Mouse (Mus musculus) neural tube, embryonic 15.5 days (tissue): Measurements from ENCODE around the gene Tent4b. TPM values are rescaled to one million over a fixed set of nuclear protein-coding genes. Genes with fewer than 3 reads are reported as not detected.

Experiments
- ATAC-seq: fragments of 200-750 bp; cut with Nextera tagmentation; 2 replicates; pipeline ENCODE4 v1.8.0; 2017; ENCODE audit warnings: mild to moderate bottlenecking, moderate TSS enrichment, moderate library complexity; ENCODE audit not compliant: low FRiP score
- H3K27ac ChIP-seq: fragments of 300-500 bp; sonication (generic); replicated peaks from 2 replicates; pipeline ENCODE4 v1.5.1; 2015; ENCODE audit warnings: mild to moderate bottlenecking, inconsistent platforms
- H3K27me3 ChIP-seq: fragments of 300-500 bp; sonication (generic); replicated peaks from 2 replicates; pipeline ENCODE4 v1.6.1; 2015; ENCODE audit warnings: inconsistent platforms
- H3K36me3 ChIP-seq: fragments of 300-500 bp; sonication (generic); 2 replicates; pipeline ENCODE4 v1.6.1; 2015; ENCODE audit warnings: inconsistent platforms
- H3K4me1 ChIP-seq: fragments of 300-500 bp; sonication (generic); 2 replicates; pipeline ENCODE4 v1.6.1; 2015; ENCODE audit warnings: inconsistent platforms
- H3K4me2 ChIP-seq: fragments of 300-500 bp; sonication (generic); 2 replicates; pipeline ENCODE4 v1.6.1; 2015; ENCODE audit warnings: inconsistent platforms, mild to moderate bottlenecking, moderate library complexity
- H3K4me3 ChIP-seq: fragments of 300-500 bp; sonication (generic); replicated peaks from 2 replicates; pipeline ENCODE4 v1.5.1; 2015; ENCODE audit warnings: mild to moderate bottlenecking, inconsistent platforms
- H3K9ac ChIP-seq: fragments of 300-500 bp; sonication (generic); replicated peaks from 2 replicates; pipeline ENCODE4 v1.6.1; 2015; ENCODE audit warnings: mild to moderate bottlenecking, inconsistent platforms
- H3K9me3 ChIP-seq: fragments of 300-500 bp; sonication (generic); replicated peaks from 2 replicates; pipeline ENCODE4 v1.6.1; 2016; ENCODE audit warnings: inconsistent platforms
- WGBS: fragments of 180-500 bp; shearing (Covaris S2); methylation state at CpG from one replicate; pipeline ENCODE4 v1.1.7; 2015; ENCODE audit warnings: mixed read lengths; 5-methylcytosine and 5-hydroxymethylcytosine counted together
- polyA plus RNA-seq: library from polyadenylated mRNA; unstranded; fragments of >200 nt; fragmentation: Nextera tagmentation; extraction: Ambion mirVana; gene quantifications from 2 replicates; pipeline ENCODE4 v1.2.1, GENCODE M21; 2015

Gene Tent4b
- polyA plus RNA-seq, 1 experiment from 2014 or later: 9.7 TPM

- no peaks in the 10 kb centered on the region for H3K36me3 ChIP-seq
- no peak overlapping the region for H3K9ac ChIP-seq
- H3K9me3 ChIP-seq: no peaks in the 10 kb centered on the region
- H3K4me1 ChIP-seq: no peaks in the 10 kb centered on the region
- no peak overlapping the region for H3K4me2 ChIP-seq
- ATAC-seq: no peak
- no peak overlapping the region for H3K27ac ChIP-seq
- H3K27me3 ChIP-seq: no peaks in the 10 kb centered on the region
- WGBS: 88% methylated on average over 9 of the region's 9 CpGs
- H3K4me3 ChIP-seq: no peak overlapping the region
These were observed 94.8 kb downstream of the Tent4b start for GRCm38 (mm10) chr8:88293590-88294356.

GRCm38 (mm10) chr8:88294977-88295376 is 96.0 kb downstream of the Tent4b start:
- H3K27me3 ChIP-seq: no peaks in the 10 kb centered on the region
- H3K9me3 ChIP-seq: no peaks in the 10 kb centered on the region
- ATAC-seq: no peak
- H3K4me3 ChIP-seq: no peak overlapping the region
- WGBS: 96% methylated on average over 2 of the region's 2 CpGs
- H3K9ac ChIP-seq: no peak overlapping the region
- H3K4me1 ChIP-seq: no peaks in the 10 kb centered on the region
- H3K36me3 ChIP-seq: no peaks in the 10 kb centered on the region
- H3K27ac ChIP-seq: no peak overlapping the region
- H3K4me2 ChIP-seq: no peak overlapping the region

- no peak overlapping the region for H3K27ac ChIP-seq
- no peaks in the 10 kb centered on the region for H3K36me3 ChIP-seq
- H3K4me1 ChIP-seq: no peaks in the 10 kb centered on the region
- H3K9me3 ChIP-seq: no peaks in the 10 kb centered on the region
- no peak overlapping the region for H3K4me3 ChIP-seq
- WGBS: 65% methylated on average over 12 of the region's 12 CpGs
- H3K4me2 ChIP-seq: no peak overlapping the region
- ATAC-seq: no peak
- H3K9ac ChIP-seq: no peak overlapping the region
- H3K27me3 ChIP-seq: no peaks in the 10 kb centered on the region
These were observed 99.1 kb downstream of the Tent4b start for GRCm38 (mm10) chr8:88297976-88298732.

- Histone ChIP-seq H3K36me3 (no peaks in the 10 kb centered on the region), H3K9me3 (no peaks in the 10 kb centered on the region), H3K27me3 (no peaks in the 10 kb centered on the region), H3K4me1 (no peaks in the 10 kb centered on the region), H3K4me3 (no peak overlapping the region), H3K9ac (no peak overlapping the region), H3K4me2 (no peak overlapping the region), H3K27ac (no peak overlapping the region)
- ATAC-seq: no peak
- 86% methylated on average over 10 of the region's 10 CpGs for WGBS
These were observed 99.7 kb downstream of the Tent4b start for GRCm38 (mm10) chr8:88298733-88299103.

GRCm38 (mm10) chr8:88299907-88300603 is 101.0 kb downstream of the Tent4b start:
- Histone ChIP-seq H3K4me3 (no peak overlapping the region), H3K27ac (no peak overlapping the region), H3K36me3 (no peaks in the 10 kb centered on the region), H3K9me3 (no peaks in the 10 kb centered on the region), H3K4me2 (no peak overlapping the region), H3K9ac (no peak overlapping the region), H3K27me3 (no peaks in the 10 kb centered on the region), H3K4me1 (no peaks in the 10 kb centered on the region)
- ATAC-seq: no peak
- WGBS: 84% methylated on average over 10 of the region's 10 CpGs

- H3K4me3 ChIP-seq: no peak overlapping the region
- no peaks in the 10 kb centered on the region for H3K27me3 ChIP-seq
- WGBS: 47% methylated on average over 15 of the region's 15 CpGs
- H3K9me3 ChIP-seq: no peaks in the 10 kb centered on the region
- no peak overlapping the region for H3K4me2 ChIP-seq
- H3K27ac ChIP-seq: no peak overlapping the region
- H3K9ac ChIP-seq: no peak overlapping the region
- no peak for ATAC-seq
- H3K4me1 ChIP-seq: no peaks in the 10 kb centered on the region
- no peaks in the 10 kb centered on the region for H3K36me3 ChIP-seq
These were observed 102.8 kb downstream of the Tent4b start for GRCm38 (mm10) chr8:88301589-88302437.

- no peaks in the 10 kb centered on the region for H3K9me3 ChIP-seq
- H3K36me3 ChIP-seq: no peaks in the 10 kb centered on the region
- no peak overlapping the region for H3K4me3 ChIP-seq
- H3K9ac ChIP-seq: no peak overlapping the region
- no peak overlapping the region for H3K27ac ChIP-seq
- H3K4me1 ChIP-seq: no peaks in the 10 kb centered on the region
- H3K27me3 ChIP-seq: no peaks in the 10 kb centered on the region
- no peak overlapping the region for H3K4me2 ChIP-seq
- 95% methylated on average over 4 of the region's 4 CpGs for WGBS
- ATAC-seq: no peak
These were observed 106.8 kb downstream of the Tent4b start for GRCm38 (mm10) chr8:88305814-88306213.

- H3K4me2 ChIP-seq: no peak overlapping the region
- no peak overlapping the region for H3K27ac ChIP-seq
- 80% methylated on average over 14 of the region's 14 CpGs for WGBS
- no peak overlapping the region for H3K4me3 ChIP-seq
- no peaks in the 10 kb centered on the region for H3K36me3 ChIP-seq
- H3K27me3 ChIP-seq: no peaks in the 10 kb centered on the region
- no peak overlapping the region for H3K9ac ChIP-seq
- H3K4me1 ChIP-seq: no peaks in the 10 kb centered on the region
- no peak for ATAC-seq
- no peaks in the 10 kb centered on the region for H3K9me3 ChIP-seq
These were observed 107.5 kb downstream of the Tent4b start for GRCm38 (mm10) chr8:88306511-88306910.

- H3K9ac ChIP-seq: no peak overlapping the region
- no peaks in the 10 kb centered on the region for H3K9me3 ChIP-seq
- no peak overlapping the region for H3K4me2 ChIP-seq
- 90% methylated on average over 4 of the region's 4 CpGs for WGBS
- H3K27ac ChIP-seq: no peak overlapping the region
- H3K36me3 ChIP-seq: no peaks in the 10 kb centered on the region
- H3K4me3 ChIP-seq: no peak overlapping the region
- H3K27me3 ChIP-seq: no peaks in the 10 kb centered on the region
- no peak for ATAC-seq
- no peaks in the 10 kb centered on the region for H3K4me1 ChIP-seq
These were observed 108.7 kb downstream of the Tent4b start for GRCm38 (mm10) chr8:88307736-88308135.
